Comparison of ENCODE assay signal across 9 mouse cellular contexts in genomic region chr8:86364898-86365297, GRCm38 (mm10).
A peak's percentile ranks its signal among the peaks of the same experiment; 100 is the strongest.
DNase-seq lines count a peak whose midpoint lies in the region.
"Had no signal": no experiment of that assay in that cellular context is flagged by ENCODE, and none has a peak within 500 bp of the region (broad histone marks: within the 10 kb centered on the region; RNA-seq: fewer than 3 reads in every experiment).

No protein-coding gene starts in this region.

- intact Hi-C loops in heart, postnatal 14 days (cut with DNase I) = no loop called here
- intact Hi-C loops in left cerebral cortex, postnatal 14 days (cut with DNase I) = no loop called here

- peak; percentile 25 for DNase-seq in heart, adult 11 months
- no peak for DNase-seq in heart, postnatal 14 days
- DNase-seq in lung, postnatal 36 days = peak; percentile 9
- no peak for DNase-seq in lung, postnatal 4 days
- DNase-seq in NIH3T3 (ENCODE audit: low read depth) = peak; percentile 23
- DNase-seq in induced T-regulatory cell, adult 2 months (ENCODE audit: low read depth) = peak; percentile 8
- no peak for DNase-seq in left cerebral cortex, postnatal 14 days (ENCODE audit: low spot score in 2 of 2)
- no peak for DNase-seq in neural tube, embryonic 10.5 days (ENCODE audit: extremely low spot score, low spot score)
- DNase-seq: gastrocnemius, postnatal 14 days had no signal

Comparison
In these comparisons a context has a peak if more than half of its experiments do, and no peak if none do; other contexts are left out.
1. DNase-seq: peak in heart, adult 11 months (single experiment), lung, postnatal 36 days (single experiment), NIH3T3 (single experiment) and induced T-regulatory cell, adult 2 months (single experiment); none in heart, postnatal 14 days (0 of 2), lung, postnatal 4 days (0 of 2), left cerebral cortex, postnatal 14 days (0 of 2) and neural tube, embryonic 10.5 days (single experiment).